Mouse (Mus musculus) lung, embryonic 16.5 days (tissue): ENCODE data around the gene Tcp10a. TPM values are rescaled to one million over a fixed set of nuclear protein-coding genes. Genes with fewer than 3 reads are reported as not detected.
"Not testable (repeated sequence)": the region's sequence is repeated elsewhere in the genome, so short reads cannot be mapped to it uniquely, and the experiment has no call there.

Source experiments
- ATAC-seq: fragments of 200-750 bp; cut with Nextera tagmentation; 2 replicates; pipeline ENCODE4 v1.8.0; 2017; ENCODE audit warnings: low read depth, mild to moderate bottlenecking, moderate library complexity
- H3K27ac ChIP-seq: fragments of 300-500 bp; sonication (generic); 2 replicates; pipeline ENCODE4 v1.5.1; 2014; ENCODE audit warnings: mild to moderate bottlenecking, control low read depth, low read length
- H3K27me3 ChIP-seq: fragments of 300-500 bp; sonication (generic); 2 replicates; pipeline ENCODE4 v1.6.1; 2014; ENCODE audit warnings: low read depth, low read length, mixed read lengths; ENCODE audit not compliant: control insufficient read depth, insufficient read depth
- H3K36me3 ChIP-seq: fragments of 300-500 bp; sonication (generic); 2 replicates; pipeline ENCODE4 v1.6.1; 2014; ENCODE audit warnings: low read length; ENCODE audit not compliant: control insufficient read depth, insufficient read depth
- H3K4me1 ChIP-seq: fragments of 300-500 bp; sonication (generic); replicated peaks from 2 replicates; pipeline ENCODE4 v1.6.1; 2014; ENCODE audit warnings: low read length, mixed read lengths; ENCODE audit not compliant: control insufficient read depth, insufficient read depth
- H3K4me2 ChIP-seq: fragments of 300-500 bp; sonication (generic); 2 replicates; pipeline ENCODE4 v1.6.1; 2014; ENCODE audit warnings: low read depth, low read length, control low read depth
- H3K4me3 ChIP-seq: fragments of 300-500 bp; sonication (generic); 2 replicates; pipeline ENCODE4 v1.5.1; 2014; ENCODE audit warnings: mild to moderate bottlenecking, low read length, control low read depth
- H3K9ac ChIP-seq: fragments of 300-500 bp; sonication (generic); 2 replicates; pipeline ENCODE4 v1.6.1; 2014; ENCODE audit warnings: low read length, control low read depth
- H3K9me3 ChIP-seq: fragments of 300-500 bp; sonication (generic); 2 replicates; pipeline ENCODE4 v1.6.1; 2016; ENCODE audit warnings: low read length; ENCODE audit not compliant: control insufficient read depth
- WGBS: fragments of 180-500 bp; shearing (Covaris S2); extraction: QIAGEN DNeasy Blood & Tissue Kit; methylation state at CpG from one replicate; pipeline ENCODE4 v1.1.7; 2014; 5-methylcytosine and 5-hydroxymethylcytosine counted together
- polyA plus RNA-seq: library from polyadenylated mRNA; unstranded; fragments of >200 nt; fragmentation: Nextera tagmentation; extraction: Ambion mirVana; gene quantifications from 2 replicates; pipeline ENCODE4 v1.2.1, GENCODE M21; 2015

The Tcp10a gene
- polyA plus RNA-seq, 1 experiment from 2014 or later = not detected

GRCm38 (mm10) chr17:7365615-7366014 lies 41.2 kb downstream of the Tcp10a start:
- not testable (repeated sequence) for H3K27me3 ChIP-seq, H3K9ac ChIP-seq, H3K9me3 ChIP-seq, H3K36me3 ChIP-seq, H3K4me1 ChIP-seq, H3K4me3 ChIP-seq, H3K4me2 ChIP-seq, H3K27ac ChIP-seq, ATAC-seq
- no CpG with 5 or more reads among the region's 3 CpGs for WGBS

- H3K4me2 ChIP-seq, H3K36me3 ChIP-seq, H3K9ac ChIP-seq, H3K4me1 ChIP-seq, H3K27ac ChIP-seq, H3K27me3 ChIP-seq, ATAC-seq, H3K4me3 ChIP-seq, H3K9me3 ChIP-seq: not testable (repeated sequence)
- WGBS = no CpG with 5 or more reads among the region's 1 CpGs
Measured at GRCm38 (mm10) chr17:7366265-7366664, 41.8 kb downstream of the Tcp10a start.

DNA sequence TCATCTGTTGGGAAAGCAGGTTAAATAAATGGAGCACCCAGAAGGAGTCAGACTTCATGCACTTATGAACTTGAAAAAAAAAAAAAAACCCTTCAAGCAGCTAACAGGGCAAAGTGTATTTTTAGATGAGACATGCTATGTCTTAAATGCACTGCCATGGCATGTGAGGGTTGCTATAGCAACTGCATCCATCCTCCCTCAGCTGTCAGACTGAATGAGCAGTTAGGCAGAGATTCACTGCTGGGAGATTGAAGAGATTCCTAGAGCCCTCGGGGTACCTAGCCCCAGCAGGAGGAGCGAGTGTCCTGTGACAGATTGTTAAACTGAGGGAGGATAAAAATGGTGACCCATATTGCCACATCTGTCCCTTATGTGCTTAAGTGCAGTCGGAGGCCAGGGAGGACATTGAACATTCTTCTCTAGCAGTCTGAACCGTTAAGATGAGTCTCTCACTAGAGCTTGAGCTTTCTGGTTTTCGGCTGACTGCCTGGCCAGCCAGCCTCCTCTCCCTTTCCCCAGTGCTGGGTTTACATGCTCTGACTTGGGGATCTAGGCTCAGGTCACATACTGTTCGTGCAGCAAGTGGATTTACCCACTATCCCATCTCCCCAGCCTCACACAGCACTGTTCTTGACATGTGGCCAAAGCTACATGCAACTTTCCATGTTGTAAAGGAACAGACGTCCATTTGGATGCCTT lies 42.4 kb downstream of the Tcp10a start:
- not testable (repeated sequence) for H3K4me3 ChIP-seq, ATAC-seq, H3K4me1 ChIP-seq, H3K27ac ChIP-seq, H3K9me3 ChIP-seq, H3K4me2 ChIP-seq, H3K27me3 ChIP-seq, H3K36me3 ChIP-seq, H3K9ac ChIP-seq
- 41% methylated on average over 5 of the region's 7 CpGs for WGBS

- H3K4me3 ChIP-seq, H3K27ac ChIP-seq, H3K27me3 ChIP-seq, ATAC-seq, H3K4me1 ChIP-seq, H3K9me3 ChIP-seq, H3K36me3 ChIP-seq, H3K4me2 ChIP-seq, H3K9ac ChIP-seq: not testable (repeated sequence)
- WGBS = 56% methylated on average over 6 of the region's 6 CpGs
Measured at GRCm38 (mm10) chr17:7369401-7369800, 45.0 kb downstream of the Tcp10a start.

GRCm38 (mm10) chr17:7371879-7372278 lies 47.4 kb downstream of the Tcp10a start, which contains the start of gene Gm49630:
Gene Gm49630 (minus strand): TSS chr17:7371979.
- not testable (repeated sequence) for H3K9me3 ChIP-seq, H3K36me3 ChIP-seq, H3K4me1 ChIP-seq, H3K27me3 ChIP-seq, H3K4me3 ChIP-seq, H3K4me2 ChIP-seq, H3K9ac ChIP-seq, H3K27ac ChIP-seq, ATAC-seq
- 89% methylated on average over 3 of the region's 5 CpGs for WGBS

GRCm38 (mm10) chr17:7376951-7377700 lies 52.7 kb downstream of the Tcp10a start:
- not testable (repeated sequence) for H3K9ac ChIP-seq, H3K4me3 ChIP-seq
- ATAC-seq = peak; percentile 23; the same call in 1 of the 2 replicates

GRCm38 (mm10) chr17:7377907-7378306 lies 53.5 kb downstream of the Tcp10a start:
- ATAC-seq, H3K27ac ChIP-seq, H3K9ac ChIP-seq, H3K9me3 ChIP-seq, H3K36me3 ChIP-seq, H3K4me2 ChIP-seq, H3K4me3 ChIP-seq, H3K27me3 ChIP-seq, H3K4me1 ChIP-seq: not testable (repeated sequence)
- WGBS = 13% methylated on average over 2 of the region's 3 CpGs

More at GRCm38 (mm10) chr17:7376951-7377700, 52.7 kb downstream of the Tcp10a start:
- not testable (repeated sequence) for H3K4me1 ChIP-seq, H3K4me2 ChIP-seq, H3K36me3 ChIP-seq, H3K9me3 ChIP-seq, H3K27me3 ChIP-seq, H3K27ac ChIP-seq
- 93% methylated on average over 1 of the region's 3 CpGs for whole genome bisulfite sequencing

GRCm38 (mm10) chr17:7382711-7383110 lies 58.3 kb downstream of the Tcp10a start:
- not testable (repeated sequence) for H3K4me2 ChIP-seq, ATAC-seq, H3K36me3 ChIP-seq, H3K9ac ChIP-seq, H3K4me3 ChIP-seq, H3K9me3 ChIP-seq, H3K4me1 ChIP-seq, H3K27me3 ChIP-seq, H3K27ac ChIP-seq
- 86% methylated on average over 1 of the region's 3 CpGs for WGBS

DNA sequence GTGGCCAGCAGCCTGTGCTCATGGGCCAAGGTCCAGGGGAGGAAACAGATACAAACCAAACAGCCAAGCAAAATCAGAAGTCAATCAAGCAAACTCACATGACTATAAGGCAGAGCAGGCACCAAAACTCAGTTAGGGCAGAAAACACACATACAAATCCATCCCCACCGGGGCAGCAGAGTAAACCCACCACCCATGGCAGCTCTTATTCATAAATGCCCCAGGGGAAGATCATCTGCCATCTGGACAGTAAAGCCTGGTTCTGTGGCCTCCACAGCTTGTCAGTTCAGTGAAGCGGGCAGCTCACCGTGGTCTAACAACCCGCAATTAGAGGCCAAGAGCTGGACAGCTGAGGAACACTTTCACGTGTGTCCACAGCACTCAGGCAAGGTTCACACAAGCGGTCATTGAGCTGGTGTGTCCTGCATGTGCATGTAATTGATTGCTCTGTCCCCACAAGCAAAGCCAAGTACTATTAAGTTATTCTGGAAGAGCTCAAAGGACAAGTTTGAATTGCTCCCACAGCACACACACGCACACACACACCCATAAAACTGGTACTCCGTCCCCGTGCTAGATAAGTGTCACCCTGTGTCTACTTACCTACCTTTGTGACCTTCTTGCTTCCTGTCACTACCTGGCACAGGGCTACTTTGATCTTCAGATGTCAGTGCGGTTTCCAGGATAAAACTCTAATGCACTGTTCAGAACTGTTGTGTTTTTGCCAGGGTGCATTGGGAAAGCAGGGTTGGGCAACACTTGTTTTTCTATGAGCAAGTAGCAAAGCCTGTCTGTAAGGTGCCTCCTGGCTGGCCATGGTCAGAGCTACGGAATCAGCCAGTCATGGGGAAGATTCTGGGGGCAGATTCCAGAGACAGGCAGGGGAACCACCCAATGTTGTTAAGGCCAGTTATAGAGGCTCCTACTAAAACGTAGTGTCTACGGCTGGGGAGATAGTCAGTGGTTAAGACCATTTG lies 59.0 kb downstream of the Tcp10a start:
- not testable (repeated sequence) for H3K27ac ChIP-seq, H3K9ac ChIP-seq, H3K36me3 ChIP-seq, H3K4me1 ChIP-seq, H3K27me3 ChIP-seq, ATAC-seq, H3K4me2 ChIP-seq, H3K9me3 ChIP-seq, H3K4me3 ChIP-seq
- 76% methylated on average over 10 of the region's 13 CpGs for WGBS
